31 mouse cellular contexts compared by ENCODE assay signal in the genomic region with DNA sequence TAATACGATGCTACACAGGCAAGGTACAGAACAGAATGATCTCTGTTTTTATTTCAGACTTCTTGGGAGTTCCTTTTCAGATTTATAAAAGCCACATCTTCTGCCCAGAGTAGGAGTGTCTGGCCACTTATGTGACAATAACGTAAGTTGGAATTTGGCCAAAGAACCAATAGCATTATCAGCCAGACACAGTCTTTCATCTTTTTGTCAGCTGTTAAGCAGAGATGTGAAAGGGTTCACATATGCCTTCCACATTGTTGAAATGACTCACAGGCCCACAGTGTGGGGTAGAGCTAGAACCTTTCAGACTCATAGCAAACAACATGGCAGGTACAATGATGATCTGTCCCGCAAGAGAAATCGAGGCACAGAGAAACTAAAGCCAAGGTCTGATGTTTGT. TPM values are rescaled to one million over a fixed set of nuclear protein-coding genes. Genes with fewer than 3 reads are reported as not detected.
DNase-seq lines count a peak whose midpoint lies in the region; ATAC-seq and TF ChIP-seq lines count a peak whose summit lies in the region.
"Had no signal": no experiment of that assay in that cellular context is flagged by ENCODE, and none has a peak within 500 bp of the region (broad histone marks: within the 10 kb centered on the region; RNA-seq: fewer than 3 reads in every experiment).

No protein-coding gene starts in this region.

- H3K27ac ChIP-seq in embryonic facial prominence, embryonic 14.5 days (replicated peaks; ENCODE audit: low read depth, low read length), result no peak overlapping the region
- no peak overlapping the region for H3K27ac ChIP-seq in embryonic facial prominence, embryonic 10.5 days (replicated peaks)
- H3K27ac ChIP-seq in MEL (ENCODE audit: control insufficient read depth, low read depth, low read length), result peak overlapping the region; percentile 57
- H3K27ac ChIP-seq: forebrain, embryonic 15.5 days; gastrocnemius, adult 2 months; hindbrain, embryonic 12.5 days; hindbrain, postnatal 0 days; limb, embryonic 10.5 days; limb, embryonic 15.5 days; macrophage; midbrain, embryonic 10.5 days; midbrain, embryonic 15.5 days; neural tube, embryonic 15.5 days; stomach, postnatal 0 days had no signal

- H3K4me3 ChIP-seq in embryonic facial prominence, embryonic 14.5 days (ENCODE audit: low read depth, low read length), result no peak overlapping the region
- H3K4me3 ChIP-seq in embryonic facial prominence, embryonic 10.5 days, result no peak overlapping the region
- no peak overlapping the region for H3K4me3 ChIP-seq in MEL (ENCODE audit: control insufficient read depth in 1 of 2, insufficient read depth in 1 of 2, low read depth in 2 of 2, low read length in 2 of 2)
- H3K4me3 ChIP-seq: forebrain, embryonic 15.5 days; gastrocnemius, adult 2 months; hindbrain, embryonic 12.5 days; limb, embryonic 10.5 days; limb, embryonic 15.5 days; midbrain, embryonic 10.5 days; midbrain, embryonic 15.5 days; neural tube, embryonic 15.5 days had no signal

- DNase-seq in embryonic facial prominence, embryonic 14.5 days (ENCODE audit: low spot score), result peak; percentile 11
- DNase-seq in embryonic facial prominence, embryonic 10.5 days (ENCODE audit: low spot score), result no peak
- DNase-seq in MEL (ENCODE audit: low read depth, low spot score), result peak; percentile 93
- peak; percentile 24 for DNase-seq in c-Kit-positive CD71-positive TER-119-positive erythroid progenitor cells, embryonic 14.5 days (ENCODE audit: low spot score)
- DNase-seq in testis, postnatal 10 days (ENCODE audit: low spot score), result no peak
- DNase-seq: adrenal gland, adult 2 months; cerebellum, adult 18-20 months; cerebellum, postnatal 10 days; gastrocnemius, adult 2 months; gastrocnemius, postnatal 36 days; heart, adult 18-20 months; heart, postnatal 36 days; kidney, adult 8-10 months; kidney, postnatal 10 days; lung, postnatal 10 days; right cerebral cortex, postnatal 4 days had no signal

- H3K4me1 ChIP-seq in embryonic facial prominence, embryonic 14.5 days (ENCODE audit: control insufficient read depth, insufficient read depth, low read length), result no peaks in the 10 kb centered on the region
- no peaks in the 10 kb centered on the region for H3K4me1 ChIP-seq in embryonic facial prominence, embryonic 10.5 days
- peaks cover 13 to 14% of the 10 kb centered on the region in 2 experiments for H3K4me1 ChIP-seq in MEL (ENCODE audit: control insufficient read depth in 1 of 2, insufficient read depth in 2 of 2, low read length in 2 of 2)
- H3K4me1 ChIP-seq: hindbrain, embryonic 12.5 days; limb, embryonic 10.5 days; limb, embryonic 15.5 days; midbrain, embryonic 10.5 days; midbrain, embryonic 15.5 days; neural tube, embryonic 15.5 days had no signal

- H3K79me2 ChIP-seq in MEL (ENCODE audit: control insufficient read depth, insufficient read depth, low read length, poor library complexity), result no peaks in the 10 kb centered on the region

- TF ChIP-seq EP300 in MEL (IDR thresholded peaks at IDR 0.05; ENCODE audit: low read depth in 1 of 2, low read length in 2 of 2), result peak; percentile 92 to 95

- TF ChIP-seq RAD21 in MEL (IDR thresholded peaks at IDR 0.05; ENCODE audit: low read depth, low read length), result no peak

- no peak overlapping the region for H3K9ac ChIP-seq in embryonic facial prominence, embryonic 14.5 days (ENCODE audit: low read depth, low read length)
- no peak overlapping the region for H3K9ac ChIP-seq in MEL (ENCODE audit: control insufficient read depth, low read depth, low read length, poor library complexity, severe bottlenecking)
- H3K9ac ChIP-seq: forebrain, embryonic 15.5 days; hindbrain, embryonic 12.5 days; limb, embryonic 15.5 days; midbrain, embryonic 15.5 days; neural tube, embryonic 15.5 days had no signal

- no peak for TF ChIP-seq CTCF in MEL (IDR thresholded peaks at IDR 0.05 in 2 of 3, conservative IDR thresholded peaks at IDR 0.05 in 1 of 3; ENCODE audit: control insufficient read depth in 1 of 3, insufficient read depth in 1 of 3, low read depth in 2 of 3, low read length in 3 of 3, poor library complexity in 1 of 3, severe bottlenecking in 1 of 3)

- no peaks in the 10 kb centered on the region for H3K9me3 ChIP-seq in embryonic facial prominence, embryonic 14.5 days (ENCODE audit: control insufficient read depth, low read length)
- H3K9me3 ChIP-seq in embryonic facial prominence, embryonic 10.5 days, result no peaks in the 10 kb centered on the region
- H3K9me3 ChIP-seq in MEL (replicated peaks; ENCODE audit: insufficient read depth, low read length), result no peaks in the 10 kb centered on the region
- H3K9me3 ChIP-seq: forebrain, embryonic 15.5 days; hindbrain, embryonic 12.5 days; limb, embryonic 10.5 days; limb, embryonic 15.5 days; midbrain, embryonic 10.5 days; midbrain, embryonic 15.5 days; neural tube, embryonic 15.5 days had no signal

- TF ChIP-seq POLR2A in MEL (IDR thresholded peaks at IDR 0.05; ENCODE audit: control insufficient read depth in 1 of 2, insufficient read depth in 1 of 2, low read depth in 1 of 2, low read length in 2 of 2, poor library complexity in 1 of 2), result no peak

- no peaks in the 10 kb centered on the region for H3K27me3 ChIP-seq in embryonic facial prominence, embryonic 14.5 days (replicated peaks; ENCODE audit: control insufficient read depth, insufficient read depth, low read length)
- H3K27me3 ChIP-seq in embryonic facial prominence, embryonic 10.5 days (replicated peaks; ENCODE audit: low read depth, poor library complexity, severe bottlenecking), result no peaks in the 10 kb centered on the region
- H3K27me3 ChIP-seq in MEL (ENCODE audit: control insufficient read depth in 1 of 2, insufficient read depth in 2 of 2, low read length in 2 of 2), result no peaks in the 10 kb centered on the region
- H3K27me3 ChIP-seq: forebrain, embryonic 15.5 days; hindbrain, embryonic 12.5 days; limb, embryonic 15.5 days; midbrain, embryonic 15.5 days; neural tube, embryonic 15.5 days had no signal

- no peak for ATAC-seq in embryonic facial prominence, embryonic 14.5 days (ENCODE audit: low read depth)
- peak; percentile 79 for ATAC-seq in megakaryocyte-erythroid progenitor cell, adult 5-6 weeks (replicated peaks; ENCODE audit: low FRiP score, low TSS enrichment, poor library complexity, severe bottlenecking)
- no peak for ATAC-seq in inflammation-experienced regulatory T-cells, adult 6 months
- ATAC-seq: activated CD4-positive, CD25-positive, alpha-beta regulatory T cell, adult 4 months; forebrain, embryonic 15.5 days; hindbrain, postnatal 0 days; intestine, embryonic 16.5 days; midbrain, embryonic 15.5 days had no signal

- 73% methylated on average over 4 of the region's 4 CpGs for WGBS in embryonic facial prominence, embryonic 14.5 days
- 90% methylated on average over 4 of the region's 4 CpGs for WGBS in embryonic facial prominence, embryonic 10.5 days

- no peak overlapping the region for H3K4me2 ChIP-seq in embryonic facial prominence, embryonic 14.5 days (ENCODE audit: low read depth, low read length)
- H3K4me2 ChIP-seq: forebrain, embryonic 15.5 days; heart, embryonic 11.5 days; hindbrain, embryonic 12.5 days; limb, embryonic 15.5 days; midbrain, embryonic 15.5 days; neural tube, embryonic 15.5 days had no signal

- no peaks in the 10 kb centered on the region for H3K36me3 ChIP-seq in embryonic facial prominence, embryonic 14.5 days (ENCODE audit: control insufficient read depth, insufficient read depth, low read length)
- no peaks in the 10 kb centered on the region for H3K36me3 ChIP-seq in embryonic facial prominence, embryonic 10.5 days (replicated peaks)
- peaks cover 0 to 16% of the 10 kb centered on the region in 2 experiments; a peak in 2 of 4 replicates for H3K36me3 ChIP-seq in MEL (ENCODE audit: control insufficient read depth in 1 of 2, insufficient read depth in 2 of 2, low read length in 2 of 2)
- H3K36me3 ChIP-seq: forebrain, embryonic 15.5 days; hindbrain, embryonic 12.5 days; limb, embryonic 10.5 days; limb, embryonic 15.5 days; midbrain, embryonic 10.5 days; midbrain, embryonic 15.5 days; neural tube, embryonic 15.5 days had no signal

TF ChIP-seq in MEL, 35 proteins besides CTCF, POLR2A, EP300 and RAD21 (continues in another document):
- TF ChIP-seq POLR2AphosphoS2 (IDR thresholded peaks at IDR 0.05; ENCODE audit: low read length) (no peak), SIN3A (IDR thresholded peaks at IDR 0.05; ENCODE audit: low read length) (peak; percentile 87), KAT2A (conservative IDR thresholded peaks at IDR 0.05; ENCODE audit: low read depth, low read length) (no peak), JUND (IDR thresholded peaks at IDR 0.05; ENCODE audit: low read depth, low read length) (0 out of 2 replicates have a peak, but pooled peaks have one; percentile 25), GABPA (IDR thresholded peaks at IDR 0.05; ENCODE audit: low read depth, low read length) (peak; percentile 41; the same call in 1 of the 2 replicates), GATA1 (IDR thresholded peaks at IDR 0.05; ENCODE audit: low read depth, low read length) (peak; percentile 95), MYC (IDR thresholded peaks at IDR 0.05; ENCODE audit: low read depth, low read length) (0 out of 2 replicates have a peak, but pooled peaks have one; percentile 55), MYB (IDR thresholded peaks at IDR 0.05; ENCODE audit: low read depth, low read length) (peak; percentile 75), TAL1 (IDR thresholded peaks at IDR 0.05; ENCODE audit: low read length) (peak; percentile 94), HCFC1 (IDR thresholded peaks at IDR 0.05; ENCODE audit: low read depth, low read length) (0 out of 2 replicates have a peak, but pooled peaks have one; percentile 9), CHD1 (IDR thresholded peaks at IDR 0.05; ENCODE audit: low read depth, low read length) (no peak), RCOR1 (IDR thresholded peaks at IDR 0.05; ENCODE audit: low read depth, low read length) (peak; percentile 99), SMC3 (IDR thresholded peaks at IDR 0.05; ENCODE audit: low read depth, low read length) (no peak), MXI1 (IDR thresholded peaks at IDR 0.05; ENCODE audit: low read depth, low read length) (peak; percentile 54), ZNF384 (IDR thresholded peaks at IDR 0.05; ENCODE audit: low read depth, low read length) (peak; percentile 40; the same call in 1 of the 2 replicates), MEF2A (IDR thresholded peaks at IDR 0.05; ENCODE audit: extremely low read depth, insufficient replicate concordance, low read depth, low read length, poor library complexity, severe bottlenecking) (no peak)

RNA-seq across cellular contexts. Expression of a gene that starts 16.4 kb away (rescaled TPM):
- polyA plus RNA-seq in embryonic facial prominence, embryonic 14.5 days (2014; fragmentation: Nextera tagmentation; extraction: Ambion mirVana), result 1.2 and 1.3 TPM in 2 replicates
- polyA plus RNA-seq in embryonic facial prominence, embryonic 10.5 days (2016; fragmentation: Nextera tagmentation; extraction: Ambion mirVana), result 1.8 and 2.5 TPM in 2 replicates
- not detected in 2 replicates for total RNA-seq in MEL (2012; rRNA removed)
- polyA plus RNA-seq in MEL (2012; ENCODE audit: insufficient read depth in 1 of 2, insufficient read length in 2 of 2, low read depth in 1 of 2, low replicate concordance in 2 of 2, missing spikeins in 1 of 2), result not detected
- total RNA-seq in megakaryocyte-erythroid progenitor cell, adult 5-6 weeks (2014; fragmentation: Nextera tagmentation), result 0.32 TPM in 1 of 2 replicates, not detected in the other
- total RNA-seq in megakaryocyte-erythroid progenitor cell, adult 5-6 weeks (2017), result 0.42 and 0.69 TPM in 2 replicates
- not detected for polyA plus RNA-seq in inflammation-experienced regulatory T-cells, adult 6 months (2017; shearing (Covaris generic))
- polyA plus RNA-seq: activated CD4-positive, CD25-positive, alpha-beta regulatory T cell, adult 4 months had no signal

Comparison
In these comparisons a context has a peak if more than half of its experiments do, and no peak if none do; other contexts are left out.
1. DNase-seq: peak in embryonic facial prominence, embryonic 14.5 days (single experiment), MEL (single experiment) and c-Kit-positive CD71-positive TER-119-positive erythroid progenitor cells, embryonic 14.5 days (single experiment); none in embryonic facial prominence, embryonic 10.5 days (single experiment) and testis, postnatal 10 days (single experiment).